ENCODE assay signal across 7 mouse cellular contexts in genomic region chr14:101352046-101353008, GRCm38 (mm10).
DNase-seq lines count a peak whose midpoint lies in the region; ATAC-seq lines count a peak whose summit lies in the region.

No protein-coding gene starts in this region.

- H3K9ac ChIP-seq in forebrain, embryonic 12.5 days, result no peak overlapping the region
- no peak overlapping the region for H3K9ac ChIP-seq in hindbrain, embryonic 13.5 days

- no peak overlapping the region for H3K4me3 ChIP-seq in forebrain, embryonic 12.5 days (replicated peaks)
- no peak overlapping the region for H3K4me3 ChIP-seq in hindbrain, embryonic 13.5 days

- peak overlapping the region; percentile 81 for H3K27ac ChIP-seq in forebrain, embryonic 12.5 days
- peak overlapping the region; percentile 82 for H3K27ac ChIP-seq in hindbrain, embryonic 13.5 days

- H3K36me3 ChIP-seq in forebrain, embryonic 12.5 days (replicated peaks), result no peaks in the 10 kb centered on the region
- no peaks in the 10 kb centered on the region for H3K36me3 ChIP-seq in hindbrain, embryonic 13.5 days

- ATAC-seq in forebrain, embryonic 12.5 days (ENCODE audit: low FRiP score), result peak; percentile 94
- peak; percentile 96 for ATAC-seq in hindbrain, embryonic 13.5 days (ENCODE audit: low FRiP score)

- WGBS in forebrain, embryonic 12.5 days, result 7% methylated on average over 6 of the region's 6 CpGs
- WGBS in hindbrain, embryonic 13.5 days, result 2% methylated on average over 6 of the region's 6 CpGs

- H3K4me2 ChIP-seq in forebrain, embryonic 12.5 days, result no peak overlapping the region; the same call in 1 of the 2 replicates
- H3K4me2 ChIP-seq in hindbrain, embryonic 13.5 days, result 0 out of 2 replicates have a peak overlapping the region, but pooled peaks have one; percentile 0

- H3K4me1 ChIP-seq in forebrain, embryonic 12.5 days, result peaks cover 18% of the 10 kb centered on the region
- peaks cover 20% of the 10 kb centered on the region for H3K4me1 ChIP-seq in hindbrain, embryonic 13.5 days (replicated peaks)

- H3K27me3 ChIP-seq in forebrain, embryonic 12.5 days, result no peaks in the 10 kb centered on the region
- no peaks in the 10 kb centered on the region for H3K27me3 ChIP-seq in hindbrain, embryonic 13.5 days

- peak; percentile 42 for DNase-seq in testis, postnatal 10 days (ENCODE audit: low spot score)
- DNase-seq in testis, postnatal 14 days (ENCODE audit: low spot score), result no peak
- peak; percentile 85 for DNase-seq in mesoderm, embryonic 11.5 days (ENCODE audit: low read depth, low spot score)
- DNase-seq in yolk sac, embryonic 10.5 days (ENCODE audit: low spot score), result peak; percentile 20
- no peak for DNase-seq in adrenal gland, postnatal 36 days

- no peaks in the 10 kb centered on the region for H3K9me3 ChIP-seq in forebrain, embryonic 12.5 days
- no peaks in the 10 kb centered on the region for H3K9me3 ChIP-seq in hindbrain, embryonic 13.5 days

Comparison
In these comparisons a context has a peak if more than half of its experiments do, and no peak if none do; other contexts are left out.
1. DNase-seq: peak in testis, postnatal 10 days (single experiment), mesoderm, embryonic 11.5 days (single experiment) and yolk sac, embryonic 10.5 days (single experiment); none in testis, postnatal 14 days (single experiment) and adrenal gland, postnatal 36 days (0 of 2).